15 mouse cellular contexts compared by ENCODE assay signal in the genomic region with DNA sequence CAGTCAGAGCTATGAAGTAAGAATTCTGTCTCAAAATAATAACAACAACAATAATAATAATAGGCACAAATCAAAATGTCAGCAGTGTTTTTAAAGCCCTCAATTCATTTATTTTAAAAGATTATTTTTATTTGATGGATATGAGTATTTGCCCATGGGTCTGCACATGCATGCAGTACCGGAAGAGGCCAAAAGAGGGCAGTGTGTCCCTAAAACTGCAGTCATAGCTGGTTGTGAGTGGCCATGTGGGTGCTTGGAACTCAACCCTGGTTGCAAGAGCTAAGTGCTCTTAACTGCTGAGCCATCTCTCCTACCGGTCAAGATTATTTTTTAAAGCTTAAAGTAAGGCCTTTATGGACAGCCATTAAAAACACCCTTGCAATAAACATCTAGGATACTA.
A peak's percentile ranks its signal among the peaks of the same experiment; 100 is the strongest.
DNase-seq lines count a peak whose midpoint lies in the region; ATAC-seq and TF ChIP-seq lines count a peak whose summit lies in the region.
"Had no signal": no experiment of that assay in that cellular context is flagged by ENCODE, and none has a peak within 500 bp of the region (broad histone marks: within the 10 kb centered on the region; RNA-seq: fewer than 3 reads in every experiment).

No protein-coding gene starts in this region.

- peak; percentile 45 for TF ChIP-seq CTCF in forebrain, postnatal 0 days (IDR thresholded peaks at IDR 0.05; ENCODE audit: low read depth)
- TF ChIP-seq CTCF in lung, adult 2 months (IDR thresholded peaks at IDR 0.05; ENCODE audit: insufficient read depth, low read length) = peak; percentile 53
- TF ChIP-seq CTCF in liver, postnatal 0 days (IDR thresholded peaks at IDR 0.05; ENCODE audit: low read depth) = peak; percentile 57

- H3K4me1 ChIP-seq in forebrain, postnatal 0 days (ENCODE audit: insufficient read depth) = no peaks in the 10 kb centered on the region
- H3K4me1 ChIP-seq in forebrain, embryonic 15.5 days = peaks cover 8% of the 10 kb centered on the region; the same call in 1 of the 2 replicates
- H3K4me1 ChIP-seq in lung, adult 2 months (ENCODE audit: control insufficient read depth, insufficient read depth, low read length) = peaks cover 9% of the 10 kb centered on the region
- no peaks in the 10 kb centered on the region for H3K4me1 ChIP-seq in liver, postnatal 0 days (ENCODE audit: insufficient read depth)
- H3K4me1 ChIP-seq: limb, embryonic 12.5 days; stomach, embryonic 15.5 days had no signal

- no peak for TF ChIP-seq EP300 in liver, postnatal 0 days (IDR thresholded peaks at IDR 0.05; ENCODE audit: low read depth)

- DNase-seq in forebrain, postnatal 0 days = no peak
- no peak for DNase-seq in lung, adult 2 months
- no peak for DNase-seq in lung, postnatal 4 days
- peak; percentile 50 for DNase-seq in ES-CJ7 (ENCODE audit: low read depth, low spot score)
- no peak for DNase-seq in liver, postnatal 0 days
- no peak for DNase-seq in urinary bladder, adult 18-20 months (ENCODE audit: low spot score in 2 of 2)
- no peak for DNase-seq in heart, postnatal 10 days
- DNase-seq: kidney, adult 18-20 months; right cerebral cortex, postnatal 25 days had no signal

- intact Hi-C loops in heart, postnatal 10 days (cut with DNase I) = no loop called here

- H3K9me3 ChIP-seq in forebrain, postnatal 0 days (ENCODE audit: low read length) = no peaks in the 10 kb centered on the region
- H3K9me3 ChIP-seq in forebrain, embryonic 15.5 days = no peaks in the 10 kb centered on the region
- H3K9me3 ChIP-seq in liver, postnatal 0 days (ENCODE audit: low read length) = peaks cover 8% of the 10 kb centered on the region; the same call in 1 of the 2 replicates
- H3K9me3 ChIP-seq: stomach, embryonic 15.5 days had no signal

- no peak overlapping the region for H3K4me2 ChIP-seq in forebrain, postnatal 0 days (ENCODE audit: low read depth)
- no peak overlapping the region for H3K4me2 ChIP-seq in forebrain, embryonic 15.5 days (replicated peaks)
- no peak overlapping the region for H3K4me2 ChIP-seq in liver, postnatal 0 days (ENCODE audit: low read depth, low read length)
- H3K4me2 ChIP-seq: limb, embryonic 12.5 days; stomach, embryonic 15.5 days had no signal

- H3K9ac ChIP-seq in forebrain, postnatal 0 days = no peak overlapping the region
- no peak overlapping the region for H3K9ac ChIP-seq in forebrain, embryonic 15.5 days (replicated peaks)
- H3K9ac ChIP-seq in liver, postnatal 0 days (replicated peaks) = no peak overlapping the region
- H3K9ac ChIP-seq: limb, embryonic 12.5 days; stomach, embryonic 15.5 days had no signal

- 99% methylated on average over 2 of the region's 2 CpGs for WGBS in forebrain, postnatal 0 days
- 97% methylated on average over 2 of the region's 2 CpGs for WGBS in forebrain, embryonic 15.5 days
- WGBS in lung, adult 2 months = 97% methylated on average over 2 of the region's 2 CpGs
- WGBS in liver, postnatal 0 days (ENCODE audit: insufficient replicate concordance) = 85% methylated on average over 2 of the region's 2 CpGs

- H3K27ac ChIP-seq in forebrain, postnatal 0 days (ENCODE audit: low read depth, low read length) = no peak overlapping the region
- no peak overlapping the region for H3K27ac ChIP-seq in forebrain, embryonic 15.5 days (replicated peaks)
- H3K27ac ChIP-seq in liver, postnatal 0 days (ENCODE audit: low read depth) = no peak overlapping the region
- H3K27ac ChIP-seq: limb, embryonic 12.5 days; macrophage; stomach, embryonic 15.5 days had no signal

- no peaks in the 10 kb centered on the region for H3K36me3 ChIP-seq in forebrain, postnatal 0 days (ENCODE audit: insufficient read depth)
- no peaks in the 10 kb centered on the region for H3K36me3 ChIP-seq in forebrain, embryonic 15.5 days
- H3K36me3 ChIP-seq in liver, postnatal 0 days (replicated peaks; ENCODE audit: insufficient read depth, low read length) = no peaks in the 10 kb centered on the region
- H3K36me3 ChIP-seq: limb, embryonic 12.5 days; stomach, embryonic 15.5 days had no signal

- H3K27me3 ChIP-seq in forebrain, postnatal 0 days (ENCODE audit: insufficient read depth, low read length) = no peaks in the 10 kb centered on the region
- no peaks in the 10 kb centered on the region for H3K27me3 ChIP-seq in forebrain, embryonic 15.5 days
- no peaks in the 10 kb centered on the region for H3K27me3 ChIP-seq in liver, postnatal 0 days (ENCODE audit: insufficient read depth, low read length)
- H3K27me3 ChIP-seq: limb, embryonic 12.5 days; stomach, embryonic 15.5 days had no signal

- H3K4me3 ChIP-seq in forebrain, postnatal 0 days (ENCODE audit: low read depth, low read length) = no peak overlapping the region
- H3K4me3 ChIP-seq in forebrain, embryonic 15.5 days = no peak overlapping the region
- H3K4me3 ChIP-seq in lung, adult 2 months (replicated peaks; ENCODE audit: extremely low read depth, low read depth, low read length) = no peak overlapping the region
- H3K4me3 ChIP-seq in liver, postnatal 0 days (ENCODE audit: low read depth, low read length) = no peak overlapping the region
- H3K4me3 ChIP-seq: limb, embryonic 12.5 days; stomach, embryonic 15.5 days had no signal

- no peak for TF ChIP-seq POLR2A in lung, adult 2 months (IDR thresholded peaks at IDR 0.05; ENCODE audit: borderline replicate concordance, extremely low read depth, low read depth, low read length)

- no peak for ATAC-seq in forebrain, postnatal 0 days
- no peak for ATAC-seq in forebrain, embryonic 15.5 days (replicated peaks)
- no peak for ATAC-seq in liver, postnatal 0 days
- ATAC-seq: forebrain, embryonic 16.5 days; midbrain, embryonic 16.5 days had no signal
